Mouse (Mus musculus): Measurements from ENCODE around the gene Mlxip. TPM values are rescaled to one million over a fixed set of nuclear protein-coding genes. Genes with fewer than 3 reads are reported as not detected.

Gene Mlxip
- polyA plus RNA-seq, 1 experiment from 2014 or later: 20.1 TPM

- no peaks in the 10 kb centered on the region for H3K27me3 ChIP-seq
- DNase-seq (ENCODE audit: low read depth, low spot score): no peak
- in situ Hi-C loops (cut with MboI; ENCODE audit: low pct_unique_long_range_greater_than_20kb): no loop called here
- CTCF ChIA-PET: interaction anchor here (5.1 to 6.0 kb wide), 2 partner anchors 57 to 62 kb away, joined by 51 to 65 read pairs; no protein-coding TSS in a partner anchor
- no peak for TF ChIP-seq CTCF (IDR thresholded peaks at IDR 0.05)
- no peak for ATAC-seq
- POLR2A ChIA-PET: interaction anchor here (0.6 to 1.0 kb wide), 2 partner anchors 8 to 57 kb away, joined by 3 to 4 read pairs; no protein-coding TSS in a partner anchor
Observed at GRCm38 (mm10) chr5:123379504-123379931, 15.1 kb upstream of the Mlxip start.

GRCm38 (mm10) chr5:123381968-123382367 lies 12.6 kb upstream of the Mlxip start:
- ChIA-PET POLR2A (no interaction called here), CTCF (no interaction called here)
- ATAC-seq (no peak), DNase-seq (ENCODE audit: low read depth, low spot score) (no peak)
- no peak for TF ChIP-seq CTCF (IDR thresholded peaks at IDR 0.05)
- in situ Hi-C loops (cut with MboI; ENCODE audit: low pct_unique_long_range_greater_than_20kb): loop anchor here (5.0 kb wide), 1 partner anchor 50 kb away; no protein-coding TSS in a partner anchor
- H3K27me3 ChIP-seq: no peaks in the 10 kb centered on the region

GRCm38 (mm10) chr5:123382686-123383085 lies 11.9 kb upstream of the Mlxip start:
- ChIA-PET POLR2A (no interaction called here), CTCF (no interaction called here)

GRCm38 (mm10) chr5:123388452-123388851 lies 6.1 kb upstream of the Mlxip start:
- CTCF ChIA-PET: interaction anchor here (1.0 kb wide), 1 partner anchor 11 kb away, joined by 3 read pairs; no protein-coding TSS in a partner anchor
- in situ Hi-C loops (cut with MboI; ENCODE audit: low pct_unique_long_range_greater_than_20kb): no loop called here
- TF ChIP-seq CTCF (IDR thresholded peaks at IDR 0.05): no peak
- no peaks in the 10 kb centered on the region for H3K27me3 ChIP-seq
- DNase-seq (ENCODE audit: low read depth, low spot score) (no peak), ATAC-seq (no peak)
- POLR2A ChIA-PET: no interaction called here

More at GRCm38 (mm10) chr5:123382686-123383085, 11.9 kb upstream of the Mlxip start:
- TF ChIP-seq CTCF (IDR thresholded peaks at IDR 0.05): no peak
- no peak for ATAC-seq
- in situ Hi-C loops (cut with MboI; ENCODE audit: low pct_unique_long_range_greater_than_20kb): loop anchor here (5.0 kb wide), 1 partner anchor 50 kb away; no protein-coding TSS in a partner anchor
- DNase-seq (ENCODE audit: low read depth, low spot score): no peak
- no peaks in the 10 kb centered on the region for H3K27me3 ChIP-seq

GRCm38 (mm10) chr5:123390536-123391441 lies 3.8 kb upstream of the Mlxip start:
- ATAC-seq (no peak), DNase-seq (ENCODE audit: low read depth, low spot score) (no peak)
- H3K27me3 ChIP-seq: no peaks in the 10 kb centered on the region
- POLR2A ChIA-PET: interaction anchor here (0.6 kb wide), 1 partner anchor 150 kb away, joined by 3 read pairs; no protein-coding TSS in a partner anchor
- in situ Hi-C loops (cut with MboI; ENCODE audit: low pct_unique_long_range_greater_than_20kb): no loop called here
- CTCF ChIA-PET: interaction anchor here (1.0 to 2.5 kb wide), 3 partner anchors 13 to 46 kb away, joined by 3 to 9 read pairs (median 3); no protein-coding TSS in a partner anchor
- TF ChIP-seq CTCF (IDR thresholded peaks at IDR 0.05): no peak

- in situ Hi-C loops (cut with MboI; ENCODE audit: low pct_unique_long_range_greater_than_20kb): no loop called here
- H3K27me3 ChIP-seq: no peaks in the 10 kb centered on the region
- CTCF ChIA-PET: interaction anchor here (1.0 to 2.5 kb wide), 3 partner anchors 14 to 45 kb away, joined by 3 to 9 read pairs (median 3); no protein-coding TSS in a partner anchor
- TF ChIP-seq CTCF (IDR thresholded peaks at IDR 0.05): no peak
- DNase-seq (ENCODE audit: low read depth, low spot score) (no peak), ATAC-seq (no peak)
- POLR2A ChIA-PET: no interaction called here
Observed at GRCm38 (mm10) chr5:123391442-123391809, 3.2 kb upstream of the Mlxip start.

- H3K27me3 ChIP-seq: no peaks in the 10 kb centered on the region
- CTCF ChIA-PET: interaction anchor here (0.9 to 1.3 kb wide), 2 partner anchors 16 to 25 kb away, joined by 3 to 8 read pairs; no protein-coding TSS in a partner anchor
- no peak for TF ChIP-seq CTCF (IDR thresholded peaks at IDR 0.05)
- in situ Hi-C loops (cut with MboI; ENCODE audit: low pct_unique_long_range_greater_than_20kb): no loop called here
- POLR2A ChIA-PET: interaction anchor here (0.8 to 1.0 kb wide), 2 partner anchors 41 to 49 kb away, joined by 3 read pairs; no protein-coding TSS in a partner anchor
- DNase-seq (ENCODE audit: low read depth, low spot score) (no peak), ATAC-seq (peak; percentile 8)
Observed at GRCm38 (mm10) chr5:123393786-123394302, 754 bp upstream of the Mlxip start.

- ATAC-seq (peak; percentile 18), DNase-seq (ENCODE audit: low read depth, low spot score) (no peak)
- ChIA-PET POLR2A (interaction anchor here (0.6 to 1.0 kb wide), 4 partner anchors 8 to 55 kb away, joined by 3 to 4 read pairs (median 3); no protein-coding TSS in a partner anchor), CTCF (interaction anchor here (0.6 to 1.3 kb wide), 5 partner anchors 18 to 46 kb away, joined by 3 to 8 read pairs (median 3); no protein-coding TSS in a partner anchor)
- no peaks in the 10 kb centered on the region for H3K27me3 ChIP-seq
- in situ Hi-C loops (cut with MboI; ENCODE audit: low pct_unique_long_range_greater_than_20kb): no loop called here
- no peak for TF ChIP-seq CTCF (IDR thresholded peaks at IDR 0.05)
Observed at GRCm38 (mm10) chr5:123394957-123395881, 621 bp downstream of the Mlxip start.

- CTCF ChIA-PET: interaction anchor here (1.0 to 1.2 kb wide), 5 partner anchors 14 to 46 kb away, joined by 3 to 8 read pairs (median 4); no protein-coding TSS in a partner anchor
- TF ChIP-seq CTCF (IDR thresholded peaks at IDR 0.05): no peak
- ATAC-seq (no peak), DNase-seq (ENCODE audit: low read depth, low spot score) (no peak)
- POLR2A ChIA-PET: no interaction called here
- no peaks in the 10 kb centered on the region for H3K27me3 ChIP-seq
- in situ Hi-C loops (cut with MboI; ENCODE audit: low pct_unique_long_range_greater_than_20kb): no loop called here
Observed at GRCm38 (mm10) chr5:123396901-123397464, 2.4 kb downstream of the Mlxip start.
